Mouse (Mus musculus): Measurements from ENCODE around the gene Ttc29.

DNA sequence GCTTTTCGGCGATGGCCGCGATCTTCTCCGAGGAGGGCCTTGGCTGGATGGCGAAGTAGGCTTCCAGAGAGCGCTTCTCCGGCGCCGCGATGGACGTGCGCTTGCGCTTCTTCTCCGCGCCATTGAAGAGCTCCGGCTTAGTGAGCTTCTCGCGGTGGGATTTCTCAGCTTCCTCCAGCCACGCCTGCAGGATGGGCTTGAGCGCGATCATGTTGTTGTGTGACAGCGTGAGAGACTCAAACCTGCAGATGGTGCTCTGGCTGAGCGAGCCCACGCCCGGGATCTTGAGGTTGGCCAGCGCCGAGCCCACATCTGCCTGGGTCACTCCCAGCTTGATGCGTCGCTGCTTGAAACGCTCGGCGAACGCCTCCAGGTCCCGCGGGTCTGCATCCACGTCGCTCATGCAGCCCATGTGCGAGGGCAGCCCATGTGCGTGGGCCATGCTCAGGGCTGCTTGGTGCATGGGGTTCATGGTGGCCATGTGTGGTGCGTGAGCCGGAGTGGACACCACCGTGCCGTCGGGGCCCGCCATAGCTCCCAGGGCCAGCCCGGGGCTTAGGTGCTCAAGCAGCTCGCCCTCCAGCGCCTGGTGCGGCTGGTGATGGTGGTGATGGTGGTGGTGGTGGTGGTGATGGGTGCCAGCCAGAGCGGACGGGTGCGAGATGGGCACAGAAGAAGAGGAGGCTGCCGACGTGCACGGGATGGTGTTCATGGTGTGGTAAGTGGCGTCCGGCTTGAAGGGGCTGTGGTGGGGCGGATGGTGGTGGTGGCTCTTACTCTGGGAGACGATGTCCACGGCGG is 221.9 kb downstream of the Ttc29 start:
- TF ChIP-seq POLR2A (IDR thresholded peaks at IDR 0.05; ENCODE audit: borderline replicate concordance, control insufficient read depth, low read depth, low read length) (no peak; the same call in 1 of the 2 replicates), CTCF (IDR thresholded peaks at IDR 0.05; ENCODE audit: control insufficient read depth, insufficient read depth, low read length) (no peak)

Data from bone marrow, adult 2 months (tissue).